Mouse (Mus musculus) kidney, embryonic 15.5 days (tissue): Measurements from ENCODE around the gene Slc7a5. TPM values are rescaled to one million over a fixed set of nuclear protein-coding genes. Genes with fewer than 3 reads are reported as not detected.

Source experiments
- ATAC-seq: fragments of 200-750 bp; cut with Nextera tagmentation; replicated peaks from 2 replicates; pipeline ENCODE4 v1.8.0; 2017; ENCODE audit warnings: moderate TSS enrichment; ENCODE audit not compliant: low FRiP score
- H3K27ac ChIP-seq: fragments of 300-500 bp; sonication (generic); 2 replicates; pipeline ENCODE4 v1.5.1; 2015; ENCODE audit warnings: mild to moderate bottlenecking, inconsistent platforms
- H3K27me3 ChIP-seq: fragments of 300-500 bp; sonication (generic); 2 replicates; pipeline ENCODE4 v1.6.1; 2015; ENCODE audit warnings: inconsistent platforms
- H3K36me3 ChIP-seq: fragments of 300-500 bp; sonication (generic); 2 replicates; pipeline ENCODE4 v1.6.1; 2015; ENCODE audit warnings: inconsistent platforms
- H3K4me1 ChIP-seq: fragments of 300-500 bp; sonication (generic); 2 replicates; pipeline ENCODE4 v1.6.1; 2015; ENCODE audit warnings: inconsistent platforms
- H3K4me2 ChIP-seq: fragments of 300-500 bp; sonication (generic); 2 replicates; pipeline ENCODE4 v1.6.1; 2015; ENCODE audit warnings: moderate library complexity, mild to moderate bottlenecking, inconsistent platforms
- H3K4me3 ChIP-seq: fragments of 300-500 bp; sonication (generic); replicated peaks from 2 replicates; pipeline ENCODE4 v1.5.1; 2015; ENCODE audit warnings: mild to moderate bottlenecking, inconsistent platforms
- H3K9ac ChIP-seq: fragments of 300-500 bp; sonication (generic); 2 replicates; pipeline ENCODE4 v1.6.1; 2015; ENCODE audit warnings: mild to moderate bottlenecking, inconsistent platforms
- H3K9me3 ChIP-seq: fragments of 300-500 bp; sonication (generic); replicated peaks from 2 replicates; pipeline ENCODE4 v1.6.1; 2016; ENCODE audit warnings: inconsistent platforms
- WGBS: fragments of 180-500 bp; shearing (Covaris S2); methylation state at CpG from one replicate; pipeline ENCODE4 v1.1.7; 2015; ENCODE audit warnings: mixed read lengths; 5-methylcytosine and 5-hydroxymethylcytosine counted together
- polyA plus RNA-seq: library from polyadenylated mRNA; unstranded; fragments of >200 nt; fragmentation: Nextera tagmentation; extraction: Ambion mirVana; gene quantifications from 2 replicates; pipeline ENCODE4 v1.2.1, GENCODE M21; 2015

Gene Slc7a5
- polyA plus RNA-seq, 1 experiment from 2014 or later, result 19.3 TPM

DNA sequence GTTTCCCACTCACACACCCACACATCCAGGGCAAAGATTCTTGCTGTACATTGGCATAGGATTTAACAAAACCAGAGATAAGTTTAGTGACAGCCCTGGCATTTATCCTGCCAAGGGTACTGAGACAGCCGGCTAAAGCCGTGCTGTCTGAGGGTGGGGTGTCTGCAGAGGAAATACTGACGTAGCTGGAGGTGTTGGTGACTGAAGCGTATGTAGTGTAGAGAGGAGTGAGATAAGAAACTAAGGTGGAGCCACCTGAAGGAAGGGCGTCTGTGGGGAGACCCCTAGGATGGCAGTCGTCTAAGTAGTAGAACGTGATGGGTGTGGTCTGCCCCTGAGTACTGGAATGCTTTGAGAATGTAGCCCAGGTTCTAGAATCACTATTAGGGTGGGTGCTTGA, 55.0 kb downstream of the Slc7a5 start:
- 51% methylated on average over 7 of the region's 7 CpGs for WGBS
- Histone ChIP-seq H3K36me3 (no peaks in the 10 kb centered on the region), H3K9ac (no peak overlapping the region), H3K4me2 (no peak overlapping the region), H3K4me1 (peaks cover 18% of the 10 kb centered on the region), H3K9me3 (no peaks in the 10 kb centered on the region), H3K4me3 (no peak overlapping the region), H3K27ac (no peak overlapping the region), H3K27me3 (no peaks in the 10 kb centered on the region)
- no peak for ATAC-seq

DNA sequence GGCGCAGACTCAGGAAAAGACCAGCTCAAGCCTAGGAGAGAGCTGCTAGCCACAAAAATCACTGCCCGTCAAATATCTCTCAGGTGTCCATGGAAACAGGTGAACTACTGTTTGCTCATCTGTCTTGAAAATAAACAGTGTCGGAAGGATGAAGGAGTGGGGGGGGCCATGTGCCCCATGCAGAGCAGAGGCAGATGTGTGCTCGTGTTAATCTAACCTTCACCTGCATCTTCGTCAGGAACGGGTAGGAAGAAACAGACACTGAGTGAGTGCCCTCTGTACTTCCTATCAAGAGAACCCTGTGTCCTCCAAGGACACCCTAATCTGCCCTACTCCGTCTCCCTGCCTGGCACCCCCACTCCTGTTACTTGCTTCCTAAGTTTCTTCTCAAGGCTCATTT, 55.8 kb downstream of the Slc7a5 start:
- 74% methylated on average over 7 of the region's 7 CpGs for WGBS
- H3K9me3 ChIP-seq, result no peaks in the 10 kb centered on the region
- H3K9ac ChIP-seq, result no peak overlapping the region
- H3K36me3 ChIP-seq, result no peaks in the 10 kb centered on the region
- no peak for ATAC-seq
- no peak overlapping the region for H3K4me3 ChIP-seq
- no peaks in the 10 kb centered on the region for H3K27me3 ChIP-seq
- peaks cover 11% of the 10 kb centered on the region for H3K4me1 ChIP-seq
- H3K4me2 ChIP-seq, result no peak overlapping the region
- H3K27ac ChIP-seq, result no peak overlapping the region

DNA sequence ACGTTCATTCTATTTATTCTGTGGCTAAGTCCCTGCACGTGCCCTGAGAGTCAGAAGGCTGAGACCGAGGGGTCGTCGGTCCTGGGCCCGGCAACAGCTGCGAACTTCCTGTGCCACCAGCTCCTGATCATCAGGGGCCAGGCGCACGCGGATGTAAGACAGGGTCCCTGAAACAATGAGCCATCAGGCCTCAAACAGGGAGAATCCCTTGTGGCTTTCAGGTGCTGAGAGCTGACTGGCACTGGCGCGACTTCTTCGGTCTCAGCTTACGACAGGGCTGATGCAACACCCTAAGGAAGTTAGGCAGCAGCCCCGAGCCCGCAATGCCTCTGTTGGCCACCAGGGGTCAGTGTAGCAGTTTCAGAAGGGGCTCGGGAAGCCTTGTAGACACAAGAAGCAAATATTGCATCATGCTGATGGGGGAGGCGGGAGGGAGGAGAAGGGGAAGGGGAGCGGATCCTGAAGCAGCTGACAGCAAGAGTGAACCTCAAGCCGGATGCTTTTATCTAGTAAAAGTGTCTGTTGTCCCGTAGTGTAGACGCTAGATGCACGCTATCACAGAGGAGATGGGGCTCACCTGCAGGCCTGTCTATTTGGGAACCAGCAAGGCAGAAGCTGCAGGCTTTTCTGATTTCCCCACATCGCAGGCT, 56.5 kb downstream of the Slc7a5 start:
- Histone ChIP-seq H3K4me2 (peak overlapping the region; percentile 66), H3K4me3 (peak overlapping the region; percentile 32), H3K9me3 (no peaks in the 10 kb centered on the region), H3K9ac (peak overlapping the region; percentile 50), H3K27me3 (no peaks in the 10 kb centered on the region), H3K4me1 (peaks cover 11% of the 10 kb centered on the region), H3K36me3 (no peaks in the 10 kb centered on the region), H3K27ac (no peak overlapping the region)
- WGBS, result 4% methylated on average over 24 of the region's 24 CpGs
- peak; percentile 87 for ATAC-seq

DNA sequence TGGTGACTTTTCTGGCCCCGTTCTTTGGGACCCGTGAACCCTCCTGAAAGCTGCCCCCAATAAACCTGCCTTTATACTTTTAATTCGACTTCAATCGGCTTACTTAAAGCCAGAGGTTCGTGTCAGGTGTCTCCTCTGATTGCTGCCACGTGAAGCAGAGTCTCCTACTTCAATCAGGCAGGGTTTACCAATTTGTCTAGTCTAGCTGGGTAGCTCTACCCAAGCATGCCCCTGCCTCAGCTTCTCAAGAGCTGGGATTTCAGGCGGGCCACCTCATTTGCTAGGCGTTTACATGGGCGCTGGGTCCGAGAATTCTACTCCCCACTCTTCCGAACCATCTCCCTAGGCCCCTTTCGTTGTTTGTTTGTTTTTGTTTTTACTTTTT, 57.1 kb downstream of the Slc7a5 start:
- peak overlapping the region; percentile 66 for H3K4me2 ChIP-seq
- no peak overlapping the region for H3K27ac ChIP-seq
- H3K36me3 ChIP-seq, result no peaks in the 10 kb centered on the region
- H3K9ac ChIP-seq, result peak overlapping the region; percentile 50
- H3K27me3 ChIP-seq, result no peaks in the 10 kb centered on the region
- H3K4me3 ChIP-seq, result peak overlapping the region; percentile 32
- H3K9me3 ChIP-seq, result no peaks in the 10 kb centered on the region
- peaks cover 11% of the 10 kb centered on the region for H3K4me1 ChIP-seq
- 45% methylated on average over 12 of the region's 12 CpGs for WGBS
- ATAC-seq, result no peak

DNA sequence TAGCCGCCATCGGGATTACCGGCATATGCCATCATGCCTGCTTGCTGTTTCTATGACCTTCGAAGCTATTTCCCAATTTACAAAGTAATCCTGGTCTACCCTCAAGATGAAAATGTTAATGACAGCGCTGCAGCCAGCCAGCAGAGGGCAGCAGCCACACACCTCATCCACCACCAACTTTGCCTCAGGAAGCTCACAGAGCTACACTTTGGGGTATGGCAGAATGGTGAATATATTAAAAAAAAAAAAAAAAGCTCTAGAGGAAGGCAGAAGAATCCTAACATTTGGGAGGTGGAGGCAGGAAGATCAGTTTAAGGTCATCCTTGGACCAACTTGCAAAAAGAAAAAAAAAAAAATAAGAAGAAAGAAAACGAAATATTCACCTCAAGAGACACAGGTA, 57.5 kb downstream of the Slc7a5 start:
- Histone ChIP-seq H3K27ac (no peak overlapping the region), H3K4me2 (no peak overlapping the region), H3K27me3 (no peaks in the 10 kb centered on the region), H3K4me1 (peaks cover 11% of the 10 kb centered on the region), H3K4me3 (no peak overlapping the region), H3K36me3 (no peaks in the 10 kb centered on the region), H3K9ac (no peak overlapping the region), H3K9me3 (no peaks in the 10 kb centered on the region)
- no peak for ATAC-seq
- 14% methylated on average over 6 of the region's 6 CpGs for WGBS

DNA sequence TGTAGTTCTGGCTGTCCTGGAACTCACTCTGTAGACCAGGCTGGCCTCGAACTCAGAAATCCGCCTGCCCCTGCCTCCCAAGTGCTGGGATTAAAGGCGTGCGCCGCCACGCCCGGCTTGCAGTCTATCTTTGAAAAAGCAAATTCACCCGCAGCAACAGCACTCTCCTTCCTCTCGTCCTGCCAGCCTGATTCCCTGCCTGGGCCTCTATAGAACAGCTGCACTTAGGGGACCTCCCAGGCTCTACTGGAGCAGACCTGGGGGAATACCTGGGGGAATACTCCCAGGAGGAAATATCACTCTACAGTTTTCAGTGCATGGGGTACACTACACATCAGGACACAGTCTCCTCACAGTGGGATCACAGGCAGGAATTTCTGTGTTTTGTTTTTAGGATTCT, 58.2 kb downstream of the Slc7a5 start:
- H3K9ac ChIP-seq, result no peak overlapping the region
- no peak for ATAC-seq

DNA sequence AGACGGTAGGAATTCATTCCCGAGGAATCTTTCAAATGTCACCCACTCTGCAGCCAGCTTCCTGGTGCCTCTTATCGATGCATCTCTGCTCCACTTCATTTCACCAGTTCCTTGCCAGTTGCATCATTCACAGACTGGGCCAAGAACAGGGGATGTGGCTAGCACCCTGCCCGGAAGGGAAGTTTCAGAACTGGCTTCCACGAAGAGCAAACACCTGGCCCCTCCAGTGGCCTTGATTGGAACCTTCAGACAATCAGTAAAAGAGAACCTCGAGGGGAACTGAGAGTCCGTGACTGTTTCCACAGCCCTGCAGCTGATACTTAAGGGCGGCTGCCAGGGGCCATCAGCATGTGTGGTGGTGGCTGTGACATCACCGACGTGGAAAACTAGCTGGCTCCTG, 59.0 kb downstream of the Slc7a5 start:
- Histone ChIP-seq H3K36me3 (no peaks in the 10 kb centered on the region), H3K4me1 (peaks cover 11% of the 10 kb centered on the region), H3K27ac (no peak overlapping the region), H3K9me3 (no peaks in the 10 kb centered on the region), H3K4me3 (no peak overlapping the region), H3K4me2 (no peak overlapping the region), H3K9ac (no peak overlapping the region), H3K27me3 (no peaks in the 10 kb centered on the region)
- 58% methylated on average over 10 of the region's 10 CpGs for WGBS
- ATAC-seq, result no peak

More for the DNA sequence above, 58.2 kb downstream of the Slc7a5 start:
- WGBS, result 73% methylated on average over 9 of the region's 9 CpGs
- H3K9me3 ChIP-seq, result no peaks in the 10 kb centered on the region
- H3K27ac ChIP-seq, result no peak overlapping the region
- no peak overlapping the region for H3K4me3 ChIP-seq
- H3K27me3 ChIP-seq, result no peaks in the 10 kb centered on the region
- peaks cover 11% of the 10 kb centered on the region for H3K4me1 ChIP-seq
- H3K4me2 ChIP-seq, result no peak overlapping the region
- no peaks in the 10 kb centered on the region for H3K36me3 ChIP-seq

DNA sequence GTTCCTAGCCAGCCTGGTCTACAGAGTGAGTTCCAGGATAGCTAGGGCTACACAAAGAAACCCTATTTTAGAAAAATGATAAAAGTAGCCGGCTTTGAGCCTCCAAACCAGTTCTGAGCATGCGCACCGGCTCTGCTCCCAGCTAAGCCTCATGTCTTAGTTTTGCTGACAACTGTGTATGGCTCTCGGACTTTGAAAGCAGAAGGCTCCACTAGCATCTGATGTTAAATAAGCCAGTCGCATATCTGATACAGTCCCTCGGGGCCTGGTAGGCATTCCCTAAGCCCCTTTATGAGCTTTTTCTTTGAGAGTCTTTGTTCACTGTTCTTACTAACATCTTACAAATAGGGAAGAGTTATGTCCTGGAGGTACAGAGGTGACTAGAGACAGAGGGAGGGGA, 59.5 kb downstream of the Slc7a5 start:
- no peaks in the 10 kb centered on the region for H3K27me3 ChIP-seq
- no peak overlapping the region for H3K27ac ChIP-seq
- WGBS, result 61% methylated on average over 6 of the region's 6 CpGs
- no peaks in the 10 kb centered on the region for H3K36me3 ChIP-seq
- H3K4me2 ChIP-seq, result no peak overlapping the region
- peaks cover 11% of the 10 kb centered on the region for H3K4me1 ChIP-seq
- ATAC-seq, result no peak
- H3K4me3 ChIP-seq, result no peak overlapping the region
- H3K9ac ChIP-seq, result no peak overlapping the region
- no peaks in the 10 kb centered on the region for H3K9me3 ChIP-seq

DNA sequence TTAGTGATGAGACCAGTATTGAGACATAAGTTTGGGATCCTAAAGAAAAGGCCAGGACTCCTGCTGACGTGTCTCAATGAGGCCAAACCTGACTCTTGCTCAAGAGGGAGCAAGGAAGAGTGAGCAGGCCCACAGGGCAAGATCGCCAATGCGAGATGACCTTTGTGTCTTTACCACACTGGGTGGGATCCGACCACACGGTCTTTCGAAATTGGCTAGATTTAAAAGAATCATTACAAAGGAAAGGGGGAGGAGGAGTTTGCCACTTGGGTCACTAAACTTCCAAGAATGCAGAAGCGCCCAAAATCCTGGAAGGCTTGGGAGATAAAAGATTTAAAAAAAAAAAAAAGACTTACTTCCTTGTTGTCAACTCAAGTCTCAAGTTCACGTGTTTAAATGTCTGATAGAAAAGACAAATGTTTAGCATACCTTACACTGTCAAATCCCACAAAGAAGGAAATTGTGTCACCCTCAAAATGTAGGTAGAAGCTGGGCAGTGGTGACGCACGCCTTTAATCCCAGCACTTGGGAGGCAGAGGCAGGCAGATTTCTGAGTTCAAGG, 60.2 kb downstream of the Slc7a5 start:
- H3K9ac ChIP-seq, result no peak overlapping the region
- 74% methylated on average over 10 of the region's 10 CpGs for WGBS
- ATAC-seq, result no peak

DNA sequence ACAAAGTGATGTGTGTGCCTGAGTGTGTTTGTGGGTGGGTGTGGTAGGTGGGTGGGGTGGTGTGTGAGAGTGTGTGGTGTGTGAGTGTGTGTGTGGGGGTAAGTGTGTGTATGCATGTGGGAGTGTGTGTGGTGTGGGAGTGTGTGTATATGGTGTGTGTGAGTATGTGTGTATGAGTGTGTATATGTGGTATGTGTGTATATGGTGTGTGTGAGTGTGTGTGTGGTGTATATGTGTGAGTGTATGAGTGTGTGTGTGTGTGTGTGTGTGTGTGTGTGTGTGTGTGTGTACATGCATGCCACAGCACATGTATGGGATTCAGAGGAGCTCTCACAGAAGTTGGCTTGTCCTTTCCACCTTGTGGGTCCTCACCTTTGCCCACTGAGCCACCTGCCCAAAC, 60.7 kb downstream of the Slc7a5 start:
- H3K9ac ChIP-seq, result no peak overlapping the region
- H3K4me1 ChIP-seq, result peaks cover 11% of the 10 kb centered on the region
- H3K9me3 ChIP-seq, result no peaks in the 10 kb centered on the region
- no peaks in the 10 kb centered on the region for H3K36me3 ChIP-seq
- no peak for ATAC-seq
- no peak overlapping the region for H3K4me2 ChIP-seq
- no peaks in the 10 kb centered on the region for H3K27me3 ChIP-seq
- H3K27ac ChIP-seq, result no peak overlapping the region
- no peak overlapping the region for H3K4me3 ChIP-seq

More for the DNA sequence above, 60.2 kb downstream of the Slc7a5 start:
- Histone ChIP-seq H3K4me2 (no peak overlapping the region), H3K4me1 (peaks cover 11% of the 10 kb centered on the region), H3K9me3 (no peaks in the 10 kb centered on the region), H3K36me3 (no peaks in the 10 kb centered on the region), H3K27me3 (no peaks in the 10 kb centered on the region), H3K4me3 (no peak overlapping the region), H3K27ac (no peak overlapping the region)

DNA sequence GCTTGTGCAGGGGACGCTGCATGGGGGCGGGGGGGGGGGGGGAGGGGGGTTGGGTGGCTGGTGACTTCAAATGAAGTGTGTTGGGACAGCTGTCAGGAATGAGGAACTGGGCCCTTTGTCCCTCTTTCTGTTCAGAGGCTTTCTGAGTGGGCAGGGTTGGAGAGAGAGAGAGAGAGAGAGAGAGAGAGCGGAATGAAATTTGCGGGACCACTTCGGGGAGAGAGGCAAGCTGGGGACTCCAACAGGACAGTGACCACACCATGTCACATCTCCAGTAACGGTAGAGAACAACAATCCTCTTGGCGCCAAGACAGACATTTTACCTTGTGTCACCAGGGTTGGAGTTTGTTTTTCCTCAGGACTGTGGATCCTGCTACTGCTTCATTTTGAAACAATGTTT, 62.7 kb downstream of the Slc7a5 start:
- Histone ChIP-seq H3K27ac (no peak overlapping the region), H3K36me3 (no peaks in the 10 kb centered on the region), H3K9ac (no peak overlapping the region), H3K4me3 (no peak overlapping the region), H3K27me3 (no peaks in the 10 kb centered on the region), H3K9me3 (no peaks in the 10 kb centered on the region), H3K4me1 (no peaks in the 10 kb centered on the region), H3K4me2 (no peak overlapping the region)
- WGBS, result 61% methylated on average over 6 of the region's 7 CpGs
- no peak for ATAC-seq

DNA sequence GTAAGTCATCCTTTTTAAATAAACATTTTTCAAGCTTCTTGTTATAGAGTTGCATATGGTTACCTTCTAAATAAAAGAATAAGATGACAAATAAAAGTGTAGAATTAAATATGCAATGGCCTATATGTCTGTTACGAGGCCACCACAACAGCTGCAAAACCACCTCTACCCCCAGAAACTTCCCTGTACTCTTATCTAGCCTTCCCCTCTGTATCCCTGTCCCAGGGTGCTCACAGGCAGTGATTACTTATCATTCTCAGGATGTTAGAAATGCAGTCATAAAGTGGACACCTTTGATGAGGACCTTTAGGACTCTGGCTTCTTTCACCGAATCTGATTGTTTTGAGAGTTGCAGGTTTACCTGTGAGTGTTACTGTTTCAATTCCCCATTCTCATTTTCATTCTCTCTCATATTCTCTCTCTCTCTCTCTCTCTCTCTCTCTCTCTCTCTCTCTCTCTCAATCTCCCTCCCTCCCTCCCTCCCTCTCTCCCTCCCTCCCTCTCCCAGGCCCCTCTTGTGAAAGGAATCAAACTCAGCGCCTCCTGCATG, 64.2 kb downstream of the Slc7a5 start:
- ATAC-seq, result no peak
- H3K4me2 ChIP-seq, result no peak overlapping the region
- H3K27me3 ChIP-seq, result no peaks in the 10 kb centered on the region
- H3K9ac ChIP-seq, result no peak overlapping the region
- no peaks in the 10 kb centered on the region for H3K36me3 ChIP-seq
- no peaks in the 10 kb centered on the region for H3K9me3 ChIP-seq
- WGBS, result 82% methylated on average over 3 of the region's 3 CpGs
- H3K27ac ChIP-seq, result no peak overlapping the region
- no peak overlapping the region for H3K4me3 ChIP-seq
- H3K4me1 ChIP-seq, result no peaks in the 10 kb centered on the region
